12 mouse cellular contexts compared by ENCODE assay signal in genomic region chr11:58316768-58317390, GRCm38 (mm10). TPM values are rescaled to one million over a fixed set of nuclear protein-coding genes. Genes with fewer than 3 reads are reported as not detected.
DNase-seq lines count a peak whose midpoint lies in the region; ATAC-seq and TF ChIP-seq lines count a peak whose summit lies in the region.
"Had no signal": no experiment of that assay in that cellular context is flagged by ENCODE, and none has a peak within 500 bp of the region (broad histone marks: within the 10 kb centered on the region; RNA-seq: fewer than 3 reads in every experiment).

No protein-coding gene starts in this region.

- H3K9me3 ChIP-seq in kidney, embryonic 15.5 days (replicated peaks) = no peaks in the 10 kb centered on the region
- H3K9me3 ChIP-seq in E14TG2a.4 (ENCODE audit: low read length) = no peaks in the 10 kb centered on the region
- H3K9me3 ChIP-seq in liver, postnatal 0 days (ENCODE audit: low read length) = no peaks in the 10 kb centered on the region

- TF ChIP-seq EP300 in liver, postnatal 0 days (IDR thresholded peaks at IDR 0.05; ENCODE audit: low read depth) = no peak

- peaks cover 7% of the 10 kb centered on the region for H3K4me1 ChIP-seq in kidney, embryonic 15.5 days
- H3K4me1 ChIP-seq in E14TG2a.4 (replicated peaks; ENCODE audit: low read depth, low read length) = peaks cover 21% of the 10 kb centered on the region
- H3K4me1 ChIP-seq in liver, postnatal 0 days (ENCODE audit: insufficient read depth) = peaks cover 6% of the 10 kb centered on the region

- H3K27me3 ChIP-seq in kidney, embryonic 15.5 days = no peaks in the 10 kb centered on the region
- H3K27me3 ChIP-seq in E14TG2a.4 (ENCODE audit: insufficient read depth, low read length) = peaks cover 22% of the 10 kb centered on the region
- H3K27me3 ChIP-seq in liver, postnatal 0 days (ENCODE audit: insufficient read depth, low read length) = no peaks in the 10 kb centered on the region

- no peak for ATAC-seq in cerebellum, adult (ENCODE audit: insufficient number of reproducible peaks, low FRiP score, low TSS enrichment)
- ATAC-seq in kidney, embryonic 15.5 days (replicated peaks; ENCODE audit: low FRiP score) = 0 out of 2 replicates have a peak, but pooled peaks have one; percentile 40
- ATAC-seq in liver, postnatal 0 days = 0 out of 2 replicates have a peak, but pooled peaks have one; percentile 15
- ATAC-seq: forebrain, embryonic 14.5 days had no signal

- WGBS in kidney, embryonic 15.5 days = 72% methylated on average over 28 of the region's 28 CpGs
- 87% methylated on average over 28 of the region's 28 CpGs for WGBS in liver, postnatal 0 days (ENCODE audit: insufficient replicate concordance)

- TF ChIP-seq CTCF in E14TG2a.4 (conservative IDR thresholded peaks at IDR 0.05; ENCODE audit: low read length) = no peak
- TF ChIP-seq CTCF in liver, postnatal 0 days (IDR thresholded peaks at IDR 0.05; ENCODE audit: low read depth) = no peak

- no peak overlapping the region for H3K4me3 ChIP-seq in kidney, embryonic 15.5 days (replicated peaks)
- H3K4me3 ChIP-seq in E14TG2a.4 (replicated peaks; ENCODE audit: low read length) = peak overlapping the region; percentile 74
- no peak overlapping the region for H3K4me3 ChIP-seq in liver, postnatal 0 days (ENCODE audit: low read depth, low read length)

- H3K27ac ChIP-seq in kidney, embryonic 15.5 days = no peak overlapping the region
- no peak overlapping the region for H3K27ac ChIP-seq in liver, postnatal 0 days (ENCODE audit: low read depth)

- peaks cover 82% of the 10 kb centered on the region for H3K36me3 ChIP-seq in kidney, embryonic 15.5 days
- peaks cover 53% of the 10 kb centered on the region for H3K36me3 ChIP-seq in E14TG2a.4 (ENCODE audit: insufficient read depth, low read length)
- peaks cover 42% of the 10 kb centered on the region for H3K36me3 ChIP-seq in liver, postnatal 0 days (replicated peaks; ENCODE audit: insufficient read depth, low read length)

- no peak overlapping the region for H3K9ac ChIP-seq in kidney, embryonic 15.5 days
- no peak overlapping the region for H3K9ac ChIP-seq in liver, postnatal 0 days (replicated peaks)

- H3K4me2 ChIP-seq in kidney, embryonic 15.5 days = no peak overlapping the region
- H3K4me2 ChIP-seq in liver, postnatal 0 days (ENCODE audit: low read depth, low read length) = no peak overlapping the region

- DNase-seq in cerebellum, adult 9-10 months = peak; percentile 16
- no peak for DNase-seq in kidney, adult 11 months
- no peak for DNase-seq in liver, postnatal 0 days
- DNase-seq in spleen, postnatal 36 days (ENCODE audit: low spot score in 2 of 2) = no peak
- DNase-seq in embryo, embryonic 10 days (ENCODE audit: low spot score) = no peak
- DNase-seq: heart, postnatal 14 days; kidney, adult 8-10 months had no signal

RNA-seq across cellular contexts. Expression of gene Zfp692, which starts 10.0 kb away (rescaled TPM):
- 29.1 and 30.5 TPM in 2 replicates for polyA plus RNA-seq in kidney, embryonic 15.5 days (2015; fragmentation: Nextera tagmentation; extraction: Ambion mirVana)
- polyA plus RNA-seq in liver, postnatal 0 days (2015; fragmentation: Nextera tagmentation; extraction: Ambion mirVana) = 3.3 and 4.0 TPM in 2 replicates

RNA-seq across cellular contexts. Expression of gene Zfp672, which starts 13.3 kb away (rescaled TPM):
- 36.2 and 40.4 TPM in 2 replicates for polyA plus RNA-seq in kidney, embryonic 15.5 days (2015; fragmentation: Nextera tagmentation; extraction: Ambion mirVana)
- 44.4 and 46.2 TPM in 2 replicates for polyA plus RNA-seq in liver, postnatal 0 days (2015; fragmentation: Nextera tagmentation; extraction: Ambion mirVana)

RNA-seq across cellular contexts. Expression of gene Sh3bp5l, which starts 13.6 kb away (rescaled TPM):
- polyA plus RNA-seq in kidney, embryonic 15.5 days (2015; fragmentation: Nextera tagmentation; extraction: Ambion mirVana) = 34.2 and 37.0 TPM in 2 replicates
- polyA plus RNA-seq in liver, postnatal 0 days (2015; fragmentation: Nextera tagmentation; extraction: Ambion mirVana) = 10.5 and 11.0 TPM in 2 replicates

RNA-seq across cellular contexts. Expression of gene 4930438A08Rik, which starts 42.3 kb away (rescaled TPM):
- 0.18 TPM in 1 of 2 replicates, not detected in the other for polyA plus RNA-seq in kidney, embryonic 15.5 days (2015; fragmentation: Nextera tagmentation; extraction: Ambion mirVana)
- polyA plus RNA-seq in liver, postnatal 0 days (2015; fragmentation: Nextera tagmentation; extraction: Ambion mirVana) = 4.9 and 7.0 TPM in 2 replicates
- polyA plus RNA-seq: forebrain, embryonic 14.5 days; liver, adult 2 months had no signal
